Mouse (Mus musculus) MEL (cell line): ENCODE results near the gene H2-DMb1.

Experiments
- CTCF ChIP-seq, 3 experiments: IDR thresholded peaks in 2 of 3; conservative IDR thresholded peaks in 1 of 3; 2 replicates each; pipeline ENCODE4 v1.5.1; 2011 to 2012; ENCODE audit warnings: low read length in 3 of 3, low read depth in 2 of 3, mild to moderate bottlenecking in 2 of 3, improper control_type of control experiment in 1 of 3, inconsistent platforms in 1 of 3, mixed read lengths in 1 of 3, moderate library complexity in 1 of 3; ENCODE audit not compliant: control insufficient read depth in 1 of 3, insufficient read depth in 1 of 3, poor library complexity in 1 of 3, severe bottlenecking in 1 of 3
- E2F4 ChIP-seq: IDR thresholded peaks from 2 replicates; pipeline ENCODE4 v1.6.1; 2011; ENCODE audit warnings: low read depth, low read length, improper control_type of control experiment, borderline replicate concordance
- ELF1 ChIP-seq: IDR thresholded peaks from 2 replicates; pipeline ENCODE4 v1.6.1; 2014; ENCODE audit warnings: low read depth, mild to moderate bottlenecking, inconsistent platforms, low read length, improper control_type of control experiment, moderate library complexity
- EP300 ChIP-seq, 2 experiments: IDR thresholded peaks; 2 replicates each; pipeline ENCODE4 v1.6.1; 2011; ENCODE audit warnings: improper control_type of control experiment in 2 of 2, low read length in 2 of 2, low read depth in 1 of 2, mild to moderate bottlenecking in 1 of 2
- JUND ChIP-seq: IDR thresholded peaks from 2 replicates; pipeline ENCODE4 v1.6.1; 2011; ENCODE audit warnings: low read depth, mild to moderate bottlenecking, improper control_type of control experiment, low read length
- MXI1 ChIP-seq: IDR thresholded peaks from 2 replicates; pipeline ENCODE4 v1.6.1; 2011; ENCODE audit warnings: mild to moderate bottlenecking, low read depth, low read length, improper control_type of control experiment
- NRF1 ChIP-seq: IDR thresholded peaks from 2 replicates; pipeline ENCODE4 v1.6.1; 2014; ENCODE audit warnings: low read depth, mild to moderate bottlenecking, inconsistent platforms, low read length, improper control_type of control experiment, moderate library complexity; ENCODE audit not compliant: poor library complexity, insufficient read depth, severe bottlenecking
- POLR2A ChIP-seq, 2 experiments: IDR thresholded peaks; 2 replicates each; pipeline ENCODE4 v1.6.1; 2011 to 2012; ENCODE audit warnings: low read length in 2 of 2, mild to moderate bottlenecking in 2 of 2, control low read depth in 1 of 2, improper control_type of control experiment in 1 of 2, low read depth in 1 of 2, moderate library complexity in 1 of 2; ENCODE audit not compliant: control insufficient read depth in 1 of 2, insufficient read depth in 1 of 2, poor library complexity in 1 of 2
- RCOR1 ChIP-seq: IDR thresholded peaks from 2 replicates; pipeline ENCODE4 v1.6.1; 2012; ENCODE audit warnings: low read depth, mild to moderate bottlenecking, inconsistent platforms, low read length, improper control_type of control experiment
- TAL1 ChIP-seq: IDR thresholded peaks from 2 replicates; pipeline ENCODE4 v1.6.1; 2012; ENCODE audit warnings: mild to moderate bottlenecking, inconsistent platforms, low read length, moderate library complexity, mixed read lengths
- USF1 ChIP-seq: IDR thresholded peaks from 2 replicates; pipeline ENCODE4 v1.6.1; 2014; ENCODE audit warnings: low read depth, mild to moderate bottlenecking, inconsistent platforms, low read length, improper control_type of control experiment, moderate library complexity
- USF2 ChIP-seq, 2 experiments: IDR thresholded peaks; 2 replicates each; pipeline ENCODE4 v1.6.1; 2011 to 2012; ENCODE audit warnings: improper control_type of control experiment in 2 of 2, low read length in 2 of 2, borderline replicate concordance in 1 of 2, inconsistent platforms in 1 of 2, low read depth in 1 of 2, mild to moderate bottlenecking in 1 of 2; ENCODE audit not compliant: insufficient read depth in 1 of 2

DNA sequence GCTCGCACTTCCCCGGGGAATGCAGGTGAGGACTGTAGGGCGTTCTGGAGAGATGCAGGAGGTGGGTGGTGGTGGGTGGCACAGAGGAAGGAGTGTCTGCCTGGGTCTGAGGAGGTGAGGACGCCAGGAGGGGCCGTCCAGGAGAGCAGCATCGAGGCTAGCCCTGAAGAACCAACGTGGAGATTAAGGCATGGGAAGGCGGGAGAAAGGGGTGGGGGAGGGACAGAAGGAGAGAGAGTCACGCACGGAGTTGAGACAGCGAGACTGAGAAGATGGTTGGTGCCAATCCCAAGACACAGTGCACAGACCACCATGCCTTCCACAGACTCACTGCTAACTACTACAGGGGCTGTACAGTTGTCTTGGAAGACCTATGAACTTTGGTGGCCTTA, 45.6 kb downstream of the H2-DMb1 start:
- TF ChIP-seq USF2 (IDR thresholded peaks at IDR 0.05; ENCODE audit: borderline replicate concordance in 1 of 2, insufficient read depth in 1 of 2, low read depth in 1 of 2, low read length in 2 of 2) (no peak), NRF1 (no peak), CTCF (IDR thresholded peaks at IDR 0.05 in 2 of 3, conservative IDR thresholded peaks at IDR 0.05 in 1 of 3; ENCODE audit: control insufficient read depth in 1 of 3, insufficient read depth in 1 of 3, low read depth in 2 of 3, low read length in 3 of 3, poor library complexity in 1 of 3, severe bottlenecking in 1 of 3) (no peak), JUND (no peak), E2F4 (no peak; the same call in 1 of the 2 replicates), EP300 (IDR thresholded peaks at IDR 0.05; ENCODE audit: low read depth in 1 of 2, low read length in 2 of 2) (peak in 1 of 2 experiments; percentile 4; a peak in 1 of 4 replicates), MXI1 (peak; percentile 3; the same call in 1 of the 2 replicates), POLR2A (IDR thresholded peaks at IDR 0.05; ENCODE audit: control insufficient read depth in 1 of 2, insufficient read depth in 1 of 2, low read depth in 1 of 2, low read length in 2 of 2, poor library complexity in 1 of 2) (no peak), TAL1 (no peak), USF1 (no peak), ELF1 (no peak), RCOR1 (no peak)
